Mouse (Mus musculus) erythroblast, embryonic 14.5 days (primary cell): ENCODE measurements around the gene Fezf1.

ENCODE experiments used
- GATA1 ChIP-seq: IDR thresholded peaks from 2 replicates; pipeline ENCODE4 v1.6.1; 2012; ENCODE audit warnings: low read length, inconsistent platforms, mixed read lengths
- TAL1 ChIP-seq: IDR thresholded peaks from 3 replicates; pipeline ENCODE4 v1.6.1; 2012; ENCODE audit warnings: low read length, inconsistent platforms, mixed read lengths

GRCm38 (mm10) chr6:23243821-23244760 lies 4.1 kb downstream of the Fezf1 start:
- TF ChIP-seq TAL1 (no peak), GATA1 (no peak)
